Mouse (Mus musculus): ENCODE measurements around the gene Nbl1. TPM values are rescaled to one million over a fixed set of nuclear protein-coding genes. Genes with fewer than 3 reads are reported as not detected.

Gene Nbl1
- total and polyA plus RNA-seq, 2 experiments from 2014 or later: 53.4 to 62.2 TPM

- Histone ChIP-seq H3K4me1 (ENCODE audit: insufficient read depth, low read length) (no peaks in the 10 kb centered on the region), H3K4me2 (ENCODE audit: low read depth, low read length, poor library complexity, severe bottlenecking) (peak within 1 kb of the TSS; percentile 86), H3K27ac (ENCODE audit: low read depth, low read length) (no peak within 1 kb of the TSS), H3K36me3 (ENCODE audit: insufficient read depth, low read length) (no peaks in the 10 kb centered on the region), H3K9me3 (ENCODE audit: low read length) (no peaks in the 10 kb centered on the region), H3K27me3 (ENCODE audit: insufficient read depth, low read length) (peaks cover 29% of the 10 kb centered on the region), H3K9ac (replicated peaks; ENCODE audit: low read length, poor library complexity, severe bottlenecking) (peak within 1 kb of the TSS; percentile 71), H3K4me3 (ENCODE audit: low read depth, low read length) (peak within 1 kb of the TSS; percentile 63)
- under 1% methylated on average over 36 of the region's 77 CpGs for WGBS
- ATAC-seq (ENCODE audit: low FRiP score) (peak; percentile 62; the same call in 1 of the 2 replicates), DNase-seq (ENCODE audit: low spot score) (no peak)
- TF ChIP-seq CTCF (IDR thresholded peaks at IDR 0.05): no peak
Measured at GRCm38 (mm10) chr4:139075041-139075711, 17.6 kb downstream of the Nbl1 start, which contains the start of gene Htr6. Htr6 (minus strand) TSS chr4:139075570.

- peaks cover 29% of the 10 kb centered on the region for H3K27me3 ChIP-seq (ENCODE audit: insufficient read depth, low read length)
Measured at GRCm38 (mm10) chr4:139074060-139074459, 18.7 kb downstream of the Nbl1 start.

GRCm38 (mm10) chr4:139068287-139068686, 24.5 kb downstream of the Nbl1 start:
- 35% methylated on average over 4 of the region's 4 CpGs for WGBS
- Histone ChIP-seq H3K4me2 (ENCODE audit: low read depth, low read length, poor library complexity, severe bottlenecking) (no peak overlapping the region), H3K4me1 (ENCODE audit: insufficient read depth, low read length) (no peaks in the 10 kb centered on the region), H3K27me3 (ENCODE audit: insufficient read depth, low read length) (peaks cover 4% of the 10 kb centered on the region; the same call in 1 of the 2 replicates), H3K36me3 (ENCODE audit: insufficient read depth, low read length) (no peaks in the 10 kb centered on the region), H3K4me3 (ENCODE audit: low read depth, low read length) (no peak overlapping the region), H3K9me3 (ENCODE audit: low read length) (no peaks in the 10 kb centered on the region), H3K27ac (ENCODE audit: low read depth, low read length) (no peak overlapping the region), H3K9ac (replicated peaks; ENCODE audit: low read length, poor library complexity, severe bottlenecking) (no peak overlapping the region)
- ATAC-seq (ENCODE audit: low FRiP score) (no peak), DNase-seq (ENCODE audit: low spot score) (no peak)
- TF ChIP-seq CTCF (IDR thresholded peaks at IDR 0.05): no peak

More at GRCm38 (mm10) chr4:139074060-139074459, 18.7 kb downstream of the Nbl1 start:
- Histone ChIP-seq H3K4me3 (ENCODE audit: low read depth, low read length) (peak overlapping the region; percentile 63; the same call in 1 of the 2 replicates), H3K27ac (ENCODE audit: low read depth, low read length) (no peak overlapping the region), H3K4me2 (ENCODE audit: low read depth, low read length, poor library complexity, severe bottlenecking) (peak overlapping the region; percentile 86), H3K4me1 (ENCODE audit: insufficient read depth, low read length) (no peaks in the 10 kb centered on the region), H3K9ac (replicated peaks; ENCODE audit: low read length, poor library complexity, severe bottlenecking) (no peak overlapping the region), H3K9me3 (ENCODE audit: low read length) (no peaks in the 10 kb centered on the region), H3K36me3 (ENCODE audit: insufficient read depth, low read length) (no peaks in the 10 kb centered on the region)
- WGBS: 21% methylated on average over 29 of the region's 29 CpGs
- TF ChIP-seq CTCF (IDR thresholded peaks at IDR 0.05): peak; percentile 27
- no peak for DNase-seq (ENCODE audit: low spot score)
- ATAC-seq (ENCODE audit: low FRiP score): no peak

- Histone ChIP-seq H3K4me1 (ENCODE audit: insufficient read depth, low read length) (no peaks in the 10 kb centered on the region), H3K4me3 (ENCODE audit: low read depth, low read length) (no peak overlapping the region), H3K9me3 (ENCODE audit: low read length) (no peaks in the 10 kb centered on the region), H3K4me2 (ENCODE audit: low read depth, low read length, poor library complexity, severe bottlenecking) (no peak overlapping the region), H3K36me3 (ENCODE audit: insufficient read depth, low read length) (no peaks in the 10 kb centered on the region), H3K27me3 (ENCODE audit: insufficient read depth, low read length) (0 out of 2 replicates have a peak, but pooled peaks cover 3% of the 10 kb centered on the region), H3K27ac (ENCODE audit: low read depth, low read length) (no peak overlapping the region), H3K9ac (replicated peaks; ENCODE audit: low read length, poor library complexity, severe bottlenecking) (no peak overlapping the region)
- 90% methylated on average over 5 of the region's 5 CpGs for WGBS
- ATAC-seq (ENCODE audit: low FRiP score): no peak
- no peak for TF ChIP-seq CTCF (IDR thresholded peaks at IDR 0.05)
- no peak for DNase-seq (ENCODE audit: low spot score)
Measured at GRCm38 (mm10) chr4:139064831-139065230, 28.0 kb downstream of the Nbl1 start.

GRCm38 (mm10) chr4:139059569-139059968, 33.2 kb downstream of the Nbl1 start:
- no peak overlapping the region for H3K27ac ChIP-seq (ENCODE audit: low read depth, low read length)
- H3K27me3 ChIP-seq (ENCODE audit: insufficient read depth, low read length): 0 out of 2 replicates have a peak, but pooled peaks cover 3% of the 10 kb centered on the region
- H3K4me3 ChIP-seq (ENCODE audit: low read depth, low read length): no peak overlapping the region
- H3K4me2 ChIP-seq (ENCODE audit: low read depth, low read length, poor library complexity, severe bottlenecking): no peak overlapping the region
- no peaks in the 10 kb centered on the region for H3K36me3 ChIP-seq (ENCODE audit: insufficient read depth, low read length)
- H3K9ac ChIP-seq (replicated peaks; ENCODE audit: low read length, poor library complexity, severe bottlenecking): no peak overlapping the region
- no peaks in the 10 kb centered on the region for H3K4me1 ChIP-seq (ENCODE audit: insufficient read depth, low read length)
- DNase-seq (ENCODE audit: low spot score) (no peak), ATAC-seq (ENCODE audit: low FRiP score) (no peak)
- TF ChIP-seq CTCF (IDR thresholded peaks at IDR 0.05): no peak
- no peaks in the 10 kb centered on the region for H3K9me3 ChIP-seq (ENCODE audit: low read length)
- 16% methylated on average over 7 of the region's 7 CpGs for WGBS

- H3K27ac ChIP-seq (ENCODE audit: low read depth, low read length): no peak overlapping the region
- no peak for TF ChIP-seq CTCF (IDR thresholded peaks at IDR 0.05)
- no peak overlapping the region for H3K4me2 ChIP-seq (ENCODE audit: low read depth, low read length, poor library complexity, severe bottlenecking)
- H3K4me1 ChIP-seq (ENCODE audit: insufficient read depth, low read length): no peaks in the 10 kb centered on the region
- no peaks in the 10 kb centered on the region for H3K9me3 ChIP-seq (ENCODE audit: low read length)
- no peak overlapping the region for H3K9ac ChIP-seq (replicated peaks; ENCODE audit: low read length, poor library complexity, severe bottlenecking)
- no peaks in the 10 kb centered on the region for H3K27me3 ChIP-seq (ENCODE audit: insufficient read depth, low read length)
- 94% methylated on average over 5 of the region's 5 CpGs for WGBS
- ATAC-seq (ENCODE audit: low FRiP score) (no peak), DNase-seq (ENCODE audit: low spot score) (no peak)
- no peaks in the 10 kb centered on the region for H3K36me3 ChIP-seq (ENCODE audit: insufficient read depth, low read length)
- no peak overlapping the region for H3K4me3 ChIP-seq (ENCODE audit: low read depth, low read length)
Measured at GRCm38 (mm10) chr4:139058029-139058428, 34.8 kb downstream of the Nbl1 start.
